Mouse (Mus musculus) lung, postnatal 0 days (tissue): ENCODE data around the gene Dock8.

Source experiments
- CTCF ChIP-seq: IDR thresholded peaks from 2 replicates; pipeline ENCODE4 v1.5.1; 2016; ENCODE audit warnings: antibody characterized with exemption, mild to moderate bottlenecking
- EP300 ChIP-seq: IDR thresholded peaks from 2 replicates; pipeline ENCODE4 v1.6.1; 2016; ENCODE audit warnings: antibody characterized with exemption, mild to moderate bottlenecking, control low read depth

DNA sequence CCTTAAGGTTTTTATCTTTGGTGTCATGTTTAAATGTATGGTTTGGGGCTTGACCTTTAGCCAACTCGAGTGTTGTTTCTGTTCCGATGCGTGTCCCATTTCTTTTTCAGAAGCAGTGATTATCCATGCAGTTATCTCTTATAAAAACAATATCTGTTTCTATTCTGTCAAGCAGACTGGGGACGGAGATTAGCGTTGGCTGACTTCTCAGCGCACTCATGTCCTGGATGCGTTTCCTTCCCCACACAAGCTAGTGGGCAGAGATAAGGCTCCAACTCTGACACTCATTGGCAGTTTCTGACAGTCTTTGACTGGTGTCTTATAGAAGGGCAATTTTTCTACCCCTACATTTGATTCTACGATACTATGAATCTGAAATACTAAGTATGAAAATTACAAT, 69.2 kb downstream of the Dock8 start:
- TF ChIP-seq CTCF (no peak), EP300 (no peak)
